Mouse (Mus musculus) B cell, adult 2 months (primary cell): Measurements from ENCODE around the gene Stk10.

Experiments used
- DNase-seq, 2 experiments: peaks; one replicate each; pipeline ENCODE4 v3.0.0; 2022

Stk10 gene

GRCm38 (mm10) chr11:32634842-32635241, 101.7 kb downstream of the Stk10 start:
- no peak for DNase-seq

GRCm38 (mm10) chr11:32636275-32636674, 103.2 kb downstream of the Stk10 start:
- no peak for DNase-seq

GRCm38 (mm10) chr11:32638521-32639255, 105.6 kb downstream of the Stk10 start:
- no peak for DNase-seq

- DNase-seq, result no peak
These were observed 107.5 kb downstream of the Stk10 start for GRCm38 (mm10) chr11:32640617-32641016.

- DNase-seq, result peak; percentile 91 to 92
These were observed 109.3 kb downstream of the Stk10 start, which contains the start of gene Fbxw11 for GRCm38 (mm10) chr11:32642249-32642876. TSS of gene Fbxw11 (plus strand) at chr11:32642724.

GRCm38 (mm10) chr11:32642899-32643886, 110.1 kb downstream of the Stk10 start:
- DNase-seq, result peak in 1 of 2 experiments; percentile 29

GRCm38 (mm10) chr11:32644010-32644409, 110.9 kb downstream of the Stk10 start:
- DNase-seq, result no peak

GRCm38 (mm10) chr11:32647265-32647664, 114.2 kb downstream of the Stk10 start:
- DNase-seq, result no peak

- no peak for DNase-seq
These were observed 117.2 kb downstream of the Stk10 start for GRCm38 (mm10) chr11:32650236-32650749.

GRCm38 (mm10) chr11:32650893-32651590, 117.9 kb downstream of the Stk10 start:
- no peak for DNase-seq

- DNase-seq, result no peak
These were observed 118.6 kb downstream of the Stk10 start for GRCm38 (mm10) chr11:32651723-32652122.

- DNase-seq, result no peak
These were observed 129.1 kb downstream of the Stk10 start for GRCm38 (mm10) chr11:32662082-32662656.

GRCm38 (mm10) chr11:32665639-32666038, 132.5 kb downstream of the Stk10 start:
- DNase-seq, result no peak

GRCm38 (mm10) chr11:32666983-32667382, 133.9 kb downstream of the Stk10 start:
- no peak for DNase-seq

GRCm38 (mm10) chr11:32671480-32671879, 138.4 kb downstream of the Stk10 start:
- no peak for DNase-seq
